Comparison of ENCODE assay signal across 21 mouse cellular contexts in the genomic region with DNA sequence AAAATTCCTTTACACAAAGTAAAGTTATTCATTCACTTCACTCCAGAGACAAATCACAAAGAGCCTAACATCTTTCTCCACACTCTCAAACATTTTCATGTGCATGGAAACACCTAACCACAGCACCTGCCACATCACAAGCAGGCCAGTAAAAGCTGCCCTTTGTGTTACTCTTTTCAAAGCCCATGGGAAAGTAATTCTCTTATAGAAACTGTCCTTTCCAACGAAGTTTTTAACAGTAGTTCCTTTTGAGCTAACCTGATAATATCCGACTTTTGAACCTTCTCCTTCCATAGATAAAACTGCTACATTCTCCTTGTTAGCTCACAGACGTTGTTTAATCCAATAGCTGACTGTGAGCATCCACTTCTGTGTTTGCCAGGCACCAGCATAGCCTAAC. TPM values are rescaled to one million over a fixed set of nuclear protein-coding genes. Genes with fewer than 3 reads are reported as not detected.
DNase-seq lines count a peak whose midpoint lies in the region; ATAC-seq and TF ChIP-seq lines count a peak whose summit lies in the region.
"Had no signal": no experiment of that assay in that cellular context is flagged by ENCODE, and none has a peak within 500 bp of the region (broad histone marks: within the 10 kb centered on the region; RNA-seq: fewer than 3 reads in every experiment).

No protein-coding gene starts in this region.

- no peaks in the 10 kb centered on the region for H3K36me3 ChIP-seq in intestine, embryonic 15.5 days
- H3K36me3 ChIP-seq in intestine, postnatal 0 days (ENCODE audit: control insufficient read depth, insufficient read depth) = no peaks in the 10 kb centered on the region; the same call in 1 of the 2 replicates
- peaks cover 13% of the 10 kb centered on the region for H3K36me3 ChIP-seq in thymus, adult 2 months (ENCODE audit: control insufficient read depth, insufficient read depth, low read length)
- H3K36me3 ChIP-seq: heart, embryonic 10.5 days; hindbrain, embryonic 12.5 days; limb, embryonic 10.5 days; midbrain, embryonic 15.5 days had no signal

- no peaks in the 10 kb centered on the region for H3K27me3 ChIP-seq in intestine, embryonic 15.5 days (replicated peaks)
- H3K27me3 ChIP-seq in intestine, postnatal 0 days (replicated peaks; ENCODE audit: control insufficient read depth, insufficient read depth, low read length) = no peaks in the 10 kb centered on the region
- H3K27me3 ChIP-seq in thymus, adult 2 months (ENCODE audit: control insufficient read depth, insufficient read depth, low read length) = no peaks in the 10 kb centered on the region
- H3K27me3 ChIP-seq: forebrain, embryonic 13.5 days; hindbrain, embryonic 12.5 days; midbrain, embryonic 15.5 days had no signal

- H3K9ac ChIP-seq in intestine, embryonic 15.5 days = no peak overlapping the region
- H3K9ac ChIP-seq in intestine, postnatal 0 days (ENCODE audit: low read depth, low read length) = no peak overlapping the region
- H3K9ac ChIP-seq: forebrain, embryonic 13.5 days; hindbrain, embryonic 12.5 days; midbrain, embryonic 15.5 days had no signal

- peak; percentile 69 for DNase-seq in MEL-GATA-1-ER (ENCODE audit: extremely low read depth, low read depth)
- peak; percentile 65 for DNase-seq in thymus, adult 2 months
- DNase-seq in thymus, postnatal 4 days = peak; percentile 64
- no peak for DNase-seq in Muller cell, postnatal 12 days (ENCODE audit: inconsistent ontology term)
- DNase-seq in cerebellum, adult 18-20 months = no peak
- DNase-seq: adrenal gland, postnatal 10 days; cerebellum, adult 9-10 months; heart, postnatal 14 days; kidney, adult 9 months; layer of hippocampus, adult 9-11 months had no signal

- no peaks in the 10 kb centered on the region for H3K9me3 ChIP-seq in intestine, embryonic 15.5 days
- no peaks in the 10 kb centered on the region for H3K9me3 ChIP-seq in intestine, postnatal 0 days (ENCODE audit: control insufficient read depth)
- H3K9me3 ChIP-seq: heart, embryonic 10.5 days; hindbrain, embryonic 12.5 days; limb, embryonic 10.5 days; midbrain, embryonic 15.5 days had no signal

- no peak for TF ChIP-seq POLR2A in thymus, adult 2 months (IDR thresholded peaks at IDR 0.05; ENCODE audit: control insufficient read depth, extremely low read depth, insufficient read depth, low read length, poor library complexity)

- H3K4me3 ChIP-seq in intestine, embryonic 15.5 days (replicated peaks) = no peak overlapping the region
- no peak overlapping the region for H3K4me3 ChIP-seq in intestine, postnatal 0 days (ENCODE audit: low read depth, low read length)
- no peak overlapping the region for H3K4me3 ChIP-seq in thymus, adult 2 months (ENCODE audit: control insufficient read depth, insufficient read depth, low read length)
- H3K4me3 ChIP-seq: forebrain, embryonic 13.5 days; heart, embryonic 10.5 days; hindbrain, embryonic 12.5 days; left cerebral cortex, adult 2 months; limb, embryonic 10.5 days; midbrain, embryonic 15.5 days had no signal

- no peak overlapping the region for H3K4me2 ChIP-seq in intestine, embryonic 15.5 days (replicated peaks)
- no peak overlapping the region for H3K4me2 ChIP-seq in intestine, postnatal 0 days (replicated peaks; ENCODE audit: low read depth)
- H3K4me2 ChIP-seq: forebrain, embryonic 13.5 days; hindbrain, embryonic 12.5 days; midbrain, embryonic 15.5 days had no signal

- H3K27ac ChIP-seq in intestine, embryonic 15.5 days = no peak overlapping the region
- no peak overlapping the region for H3K27ac ChIP-seq in intestine, postnatal 0 days (ENCODE audit: low read depth, low read length)
- H3K27ac ChIP-seq in thymus, adult 2 months (ENCODE audit: control insufficient read depth, insufficient read depth, low read length) = no peak overlapping the region
- H3K27ac ChIP-seq: forebrain, embryonic 13.5 days; heart, embryonic 10.5 days; hindbrain, embryonic 12.5 days; left cerebral cortex, adult 2 months; limb, embryonic 10.5 days; macrophage; midbrain, embryonic 15.5 days had no signal

- ATAC-seq in intestine, embryonic 15.5 days = peak; percentile 38
- ATAC-seq in intestine, postnatal 0 days = no peak; the same call in 1 of the 2 replicates
- no peak for ATAC-seq in inflammation-experienced regulatory T-cells, adult 6 months
- ATAC-seq: forebrain, embryonic 13.5 days; lung, postnatal 0 days; midbrain, embryonic 15.5 days had no signal

- TF ChIP-seq CTCF in intestine, postnatal 0 days (IDR thresholded peaks at IDR 0.05; ENCODE audit: low read depth) = no peak
- no peak for TF ChIP-seq CTCF in thymus, adult 2 months (IDR thresholded peaks at IDR 0.05; ENCODE audit: borderline replicate concordance, control insufficient read depth, extremely low read depth, insufficient read depth, low read length, poor library complexity)

- H3K4me1 ChIP-seq in intestine, embryonic 15.5 days (replicated peaks) = no peaks in the 10 kb centered on the region
- 0 out of 2 replicates have a peak, but pooled peaks cover 5% of the 10 kb centered on the region for H3K4me1 ChIP-seq in intestine, postnatal 0 days (replicated peaks; ENCODE audit: control insufficient read depth, insufficient read depth, low read length)
- H3K4me1 ChIP-seq in thymus, adult 2 months (replicated peaks; ENCODE audit: control insufficient read depth, insufficient read depth, low read length) = peaks cover 19% of the 10 kb centered on the region
- H3K4me1 ChIP-seq: forebrain, embryonic 13.5 days; heart, embryonic 10.5 days; hindbrain, embryonic 12.5 days; limb, embryonic 10.5 days; midbrain, embryonic 15.5 days had no signal

- 59% methylated on average over 3 of the region's 3 CpGs for WGBS in intestine, embryonic 15.5 days
- 33% methylated on average over 3 of the region's 3 CpGs for WGBS in intestine, postnatal 0 days
- WGBS in thymus, adult 2 months = 8% methylated on average over 3 of the region's 3 CpGs

RNA-seq across cellular contexts. Expression of a gene that starts 21.7 kb away (rescaled TPM):
- polyA plus RNA-seq in intestine, embryonic 15.5 days (2015; fragmentation: Nextera tagmentation; extraction: Ambion mirVana) = 69.3 and 72.5 TPM in 2 replicates
- polyA plus RNA-seq in intestine, postnatal 0 days (2015; fragmentation: Nextera tagmentation; extraction: Ambion mirVana) = 56.0 and 70.4 TPM in 2 replicates
- 20.0 and 23.5 TPM in 2 replicates for polyA plus RNA-seq in thymus, adult 2 months (2012; rRNA removed)
- polyA plus RNA-seq in inflammation-experienced regulatory T-cells, adult 6 months (2017; shearing (Covaris generic)) = 100 to 1,000 TPM in 2 of 3 experiments, 10 to 100 TPM in 1; 56.6 to 101 (median 101) TPM

Comparison
In these comparisons a context has a peak if more than half of its experiments do, and no peak if none do; other contexts are left out.
1. DNase-seq: peak in MEL-GATA-1-ER (single experiment), thymus, adult 2 months (single experiment) and thymus, postnatal 4 days (single experiment); none in Muller cell, postnatal 12 days (single experiment) and cerebellum, adult 18-20 months (0 of 2).